Comparison of ENCODE assay signal across 31 mouse cellular contexts in genomic region chr5:91696532-91696931, GRCm38 (mm10).
"Had no signal": no experiment of that assay in that cellular context is flagged by ENCODE, and none has a peak within 500 bp of the region (broad histone marks: within the 10 kb centered on the region; RNA-seq: fewer than 3 reads in every experiment).

No protein-coding gene starts in this region.

- DNase-seq: left cerebral cortex, postnatal 4 days; liver; liver, embryonic 13.5 days; liver, postnatal 0 days; lung, adult 18-20 months; lung, adult 2 months; lung, embryonic 14.5 days; lung, postnatal 10 days; lung, postnatal 14 days; lung, postnatal 36 days; lung, postnatal 4 days; midbrain, embryonic 14.5 days had no signal

- H3K36me3 ChIP-seq: limb, embryonic 10.5 days; limb, embryonic 12.5 days; limb, embryonic 13.5 days; limb, embryonic 15.5 days; liver, embryonic 12.5 days; liver, embryonic 13.5 days; liver, embryonic 15.5 days; lung, embryonic 15.5 days; midbrain, embryonic 10.5 days; midbrain, embryonic 12.5 days; midbrain, embryonic 13.5 days; midbrain, embryonic 15.5 days had no signal

- H3K4me3 ChIP-seq: limb, embryonic 10.5 days; limb, embryonic 12.5 days; limb, embryonic 13.5 days; limb, embryonic 15.5 days; liver, embryonic 12.5 days; liver, embryonic 13.5 days; liver, embryonic 15.5 days; lung, embryonic 15.5 days; megakaryocyte, embryonic 14.5 days; midbrain, embryonic 10.5 days; midbrain, embryonic 12.5 days; midbrain, embryonic 13.5 days; midbrain, embryonic 15.5 days; myocyte had no signal

- H3K4me2 ChIP-seq: limb, embryonic 12.5 days; limb, embryonic 13.5 days; limb, embryonic 15.5 days; liver, embryonic 11.5 days; liver, embryonic 12.5 days; liver, embryonic 13.5 days; liver, embryonic 15.5 days; lung, embryonic 14.5 days; lung, embryonic 15.5 days; midbrain, embryonic 11.5 days; midbrain, embryonic 12.5 days; midbrain, embryonic 13.5 days; midbrain, embryonic 15.5 days had no signal

- H3K27ac ChIP-seq: limb, embryonic 10.5 days; limb, embryonic 12.5 days; limb, embryonic 13.5 days; limb, embryonic 15.5 days; liver, embryonic 12.5 days; liver, embryonic 13.5 days; liver, embryonic 14.5 days; liver, embryonic 15.5 days; lung, embryonic 15.5 days; macrophage; midbrain, embryonic 10.5 days; midbrain, embryonic 12.5 days; midbrain, embryonic 13.5 days; midbrain, embryonic 15.5 days had no signal

- H3K4me1 ChIP-seq: liver, embryonic 12.5 days; liver, embryonic 13.5 days; liver, embryonic 15.5 days; lung, embryonic 15.5 days; midbrain, embryonic 12.5 days had no signal

- H3K9me3 ChIP-seq: limb, embryonic 10.5 days; limb, embryonic 12.5 days; limb, embryonic 13.5 days; limb, embryonic 15.5 days; liver, embryonic 12.5 days; liver, embryonic 13.5 days; liver, embryonic 15.5 days; lung, embryonic 15.5 days; midbrain, embryonic 10.5 days; midbrain, embryonic 12.5 days; midbrain, embryonic 13.5 days; midbrain, embryonic 15.5 days had no signal

- H3K27me3 ChIP-seq: limb, embryonic 12.5 days; limb, embryonic 13.5 days; limb, embryonic 15.5 days; liver, embryonic 12.5 days; liver, embryonic 13.5 days; liver, embryonic 15.5 days; lung, embryonic 15.5 days; megakaryocyte, embryonic 14.5 days; midbrain, embryonic 12.5 days; midbrain, embryonic 13.5 days; midbrain, embryonic 15.5 days had no signal

- ATAC-seq: liver, embryonic 12.5 days; liver, postnatal 0 days; lung, postnatal 0 days; midbrain, embryonic 13.5 days; midbrain, embryonic 15.5 days; midbrain, embryonic 16.5 days had no signal

- H3K9ac ChIP-seq: limb, embryonic 12.5 days; limb, embryonic 13.5 days; limb, embryonic 15.5 days; liver, embryonic 12.5 days; liver, embryonic 13.5 days; liver, embryonic 14.5 days; liver, embryonic 15.5 days; liver, postnatal 0 days; lung, embryonic 14.5 days; lung, embryonic 15.5 days; midbrain, embryonic 12.5 days; midbrain, embryonic 13.5 days; midbrain, embryonic 15.5 days had no signal
